Mouse (Mus musculus) kidney, adult 9 months (tissue): ENCODE measurements around the gene Actn2.

Experiments used
- DNase-seq: peaks from one replicate; pipeline ENCODE4 v3.0.0; 2022

Actn2 gene

DNA sequence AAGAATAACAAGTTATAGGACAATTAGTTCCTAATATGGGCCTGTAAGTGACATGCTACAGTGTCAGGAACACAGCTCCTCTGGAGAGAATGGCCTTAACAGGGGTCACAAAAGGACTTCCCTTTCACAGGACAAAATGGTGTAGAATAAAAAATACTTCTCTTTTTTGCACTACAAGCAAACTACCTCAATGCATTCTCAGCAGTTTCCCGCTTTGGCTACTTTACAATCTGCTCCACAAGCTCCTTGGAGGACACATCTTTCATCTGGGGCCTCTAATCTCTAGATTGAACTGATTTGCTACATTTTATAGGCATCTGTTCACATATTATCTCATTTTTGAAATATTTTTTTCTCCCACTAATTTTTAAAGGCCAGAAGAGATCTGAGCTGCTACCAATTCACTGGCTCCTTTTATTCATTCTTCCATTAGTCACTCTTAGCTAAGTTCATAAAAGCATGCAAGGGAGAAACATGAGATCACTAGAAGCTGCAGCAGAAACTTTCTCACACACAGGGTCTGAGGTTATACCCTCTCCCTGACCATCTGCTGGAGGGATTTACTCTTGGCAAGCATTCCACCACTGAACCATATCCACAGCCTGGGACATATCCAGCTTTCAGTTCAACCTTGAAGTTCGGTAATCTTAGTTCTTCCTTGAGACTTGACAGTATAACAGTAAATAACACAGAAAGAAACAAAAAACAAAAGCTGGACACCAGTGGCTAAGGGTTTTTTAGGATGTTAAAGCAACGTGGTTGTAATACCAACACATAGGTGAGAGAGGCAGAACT, 84.5 kb downstream of the Actn2 start:
- DNase-seq = peak; percentile 30

GRCm38 (mm10) chr13:12250496-12250895, 90.1 kb downstream of the Actn2 start:
- DNase-seq = no peak

DNA sequence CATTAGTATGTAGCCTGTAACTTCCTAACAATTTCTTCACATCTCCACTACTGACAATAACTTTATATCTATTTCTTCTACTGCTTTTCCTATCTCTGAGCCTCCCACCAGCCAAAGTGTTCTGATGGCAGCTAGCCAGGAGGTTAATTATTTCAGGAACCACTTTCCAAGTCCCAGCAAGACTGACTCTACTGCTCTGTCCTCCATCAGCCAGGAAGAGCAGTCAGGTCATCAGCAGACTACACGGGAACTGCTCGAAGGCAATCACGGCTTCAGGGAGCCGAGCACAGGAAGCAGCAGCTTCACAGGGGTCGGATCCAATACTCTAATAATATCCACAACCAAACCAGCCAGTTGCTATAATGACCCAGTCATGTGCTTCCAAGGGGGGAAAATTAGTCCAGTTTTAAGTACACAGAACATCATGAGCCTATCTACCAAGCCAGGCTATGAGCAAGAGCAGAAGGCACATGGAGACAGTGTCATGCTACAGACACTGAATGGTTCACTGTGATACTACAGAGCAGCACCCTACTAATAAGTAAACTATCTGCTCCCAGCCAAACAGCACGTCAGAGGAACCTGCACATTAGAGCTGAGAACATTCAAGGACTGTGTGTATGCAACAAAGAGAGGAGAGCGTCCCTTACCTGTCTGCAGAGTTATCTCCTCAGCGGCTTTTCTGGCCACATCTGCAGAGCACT, 91.2 kb downstream of the Actn2 start:
- DNase-seq = peak; percentile 60

- DNase-seq = no peak
These were observed 94.6 kb downstream of the Actn2 start for GRCm38 (mm10) chr13:12245938-12246337.

DNA sequence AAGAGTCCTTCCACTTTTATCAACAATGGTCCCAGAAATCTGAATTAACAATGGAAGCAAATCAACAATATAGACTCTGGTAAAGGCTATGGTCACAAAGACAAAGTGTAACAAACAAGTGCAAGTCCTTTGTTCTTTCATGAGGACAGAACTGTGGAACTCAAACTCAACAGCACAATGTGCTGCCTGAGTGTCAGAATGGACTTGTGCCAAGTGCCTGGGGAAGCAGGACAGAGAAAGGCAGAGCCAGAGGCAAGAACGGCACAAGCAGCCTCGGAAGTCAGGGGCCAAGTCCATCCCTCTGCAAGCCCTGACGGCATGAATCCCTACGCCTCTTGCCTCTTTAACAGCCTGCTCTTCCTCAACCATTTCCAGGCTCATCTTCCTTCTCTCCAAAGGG, 96.6 kb downstream of the Actn2 start:
- no peak for DNase-seq

DNA sequence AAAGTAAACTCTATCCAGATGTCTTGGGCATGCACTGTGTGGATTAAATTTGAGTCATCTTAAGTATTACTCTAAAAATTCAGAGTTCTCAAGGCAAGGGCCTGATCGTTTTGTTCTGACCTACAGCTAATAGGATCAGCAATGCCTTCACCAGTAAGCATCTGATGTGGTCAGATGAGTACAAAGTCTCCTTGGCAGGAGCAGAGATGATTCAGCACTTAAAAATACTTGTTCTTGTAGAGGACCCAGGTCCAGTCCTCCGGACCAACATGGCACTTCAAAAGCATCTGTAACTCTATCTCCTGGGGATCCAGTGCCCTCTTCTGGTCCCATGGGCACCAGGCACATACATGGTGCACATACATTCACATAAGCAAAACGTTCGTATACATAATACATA, 108.4 kb downstream of the Actn2 start:
- peak; percentile 79 for DNase-seq

DNA sequence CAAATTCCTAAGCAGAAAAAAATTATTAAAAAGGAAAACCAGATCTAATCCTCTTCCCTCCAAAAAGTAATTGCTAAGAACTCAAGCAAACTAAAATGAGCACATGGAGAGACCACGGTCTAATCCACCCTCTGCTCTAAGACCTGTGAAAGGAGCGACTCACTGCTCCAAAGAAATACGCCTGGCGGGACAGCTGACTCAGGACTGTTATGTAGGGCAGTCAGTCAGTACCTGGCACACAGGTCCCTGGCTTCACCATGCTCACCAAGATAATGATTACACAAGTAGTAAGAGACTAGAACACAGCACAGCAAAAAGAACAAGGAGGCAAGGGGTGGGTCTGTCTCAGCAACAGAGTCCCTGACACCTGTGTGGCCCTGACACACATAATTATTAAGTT, 112.3 kb downstream of the Actn2 start:
- peak; percentile 67 for DNase-seq

DNA sequence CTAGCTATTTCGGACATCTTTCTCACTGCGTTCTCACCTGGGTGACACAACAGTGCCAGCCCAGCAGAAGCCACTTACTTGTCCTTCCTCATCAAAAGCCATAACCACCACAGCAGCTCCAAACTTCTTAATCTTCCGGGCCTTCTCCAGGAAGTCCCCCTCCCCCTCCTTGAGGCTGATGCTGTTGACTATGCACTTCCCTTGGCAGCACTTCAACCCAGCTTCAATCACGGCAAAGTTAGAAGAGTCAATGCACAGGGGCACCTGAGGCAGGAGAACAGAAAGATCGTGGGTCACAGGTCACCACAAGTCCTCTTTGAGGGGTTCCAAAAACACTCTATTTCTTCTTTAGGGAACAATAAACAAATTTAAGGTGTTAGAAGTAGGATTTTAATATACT, 113.0 kb downstream of the Actn2 start:
- DNase-seq = peak; percentile 34
